Mouse (Mus musculus) heart, postnatal 0 days (tissue): Measurements from ENCODE around the gene Mylk. TPM values are rescaled to one million over a fixed set of nuclear protein-coding genes. Genes with fewer than 3 reads are reported as not detected.

Experiments
- ATAC-seq: fragments of 200-750 bp; cut with Nextera tagmentation; 2 replicates; pipeline ENCODE4 v1.8.0; 2017; ENCODE audit warnings: low read depth, moderate number of reproducible peaks, moderate library complexity; ENCODE audit not compliant: insufficient read depth
- DNase-seq: peaks from one replicate; pipeline ENCODE4 v3.0.0-alpha.2; 2016; ENCODE audit warnings: low spot score
- H3K27ac ChIP-seq: fragments of 300-500 bp; sonication (generic); 2 replicates; pipeline ENCODE4 v1.5.1; 2014; ENCODE audit warnings: low read depth, mild to moderate bottlenecking
- H3K27me3 ChIP-seq: fragments of 300-500 bp; sonication (generic); 2 replicates; pipeline ENCODE4 v1.6.1; 2014; ENCODE audit warnings: low read length, mixed read lengths; ENCODE audit not compliant: control insufficient read depth, insufficient read depth
- H3K36me3 ChIP-seq: fragments of 300-500 bp; sonication (generic); replicated peaks from 2 replicates; pipeline ENCODE4 v1.6.1; 2014; ENCODE audit warnings: low read length, mixed read lengths; ENCODE audit not compliant: control insufficient read depth, insufficient read depth
- H3K4me1 ChIP-seq: fragments of 300-500 bp; sonication (generic); 2 replicates; pipeline ENCODE4 v1.6.1; 2014; ENCODE audit warnings: antibody characterized with exemption; ENCODE audit not compliant: control insufficient read depth, insufficient read depth
- H3K4me2 ChIP-seq: fragments of 300-500 bp; sonication (generic); 2 replicates; pipeline ENCODE4 v1.6.1; 2014; ENCODE audit warnings: low read depth, mild to moderate bottlenecking, low read length, moderate library complexity
- H3K4me3 ChIP-seq: fragments of 300-500 bp; sonication (generic); 2 replicates; pipeline ENCODE4 v1.5.1; 2014; ENCODE audit warnings: low read depth, low read length
- H3K9ac ChIP-seq: fragments of 300-500 bp; sonication (generic); replicated peaks from 2 replicates; pipeline ENCODE4 v1.6.1; 2014; ENCODE audit warnings: low read depth, low read length, mixed read lengths
- H3K9me3 ChIP-seq: fragments of 300-500 bp; sonication (generic); replicated peaks from 2 replicates; pipeline ENCODE4 v1.6.1; 2016; ENCODE audit warnings: low read length; ENCODE audit not compliant: control insufficient read depth
- CTCF ChIP-seq: IDR thresholded peaks from 2 replicates; pipeline ENCODE4 v1.5.1; 2016; ENCODE audit warnings: antibody characterized with exemption, control low read depth, low read depth
- EP300 ChIP-seq: IDR thresholded peaks from 2 replicates; pipeline ENCODE4 v1.6.1; 2016; ENCODE audit warnings: antibody characterized with exemption, low read depth
- WGBS: fragments of 180-500 bp; shearing (Covaris S2); extraction: QIAGEN DNeasy Blood & Tissue Kit; methylation state at CpG from one replicate; pipeline ENCODE4 v1.1.7; 2014; 5-methylcytosine and 5-hydroxymethylcytosine counted together
- polyA plus RNA-seq: library from polyadenylated mRNA; unstranded; fragments of >200 nt; fragmentation: Nextera tagmentation; extraction: Ambion mirVana; gene quantifications from 2 replicates; pipeline ENCODE4 v1.2.1, GENCODE M21; 2015
- total RNA-seq: library from RNA; depleted of rRNA; stranded (reverse); fragments of >200 nt; gene quantifications from 2 replicates; pipeline ENCODE4 v1.2.3, GENCODE M21; 2014; ENCODE audit warnings: low replicate concordance

Gene Mylk
- total and polyA plus RNA-seq, 2 experiments from 2014 or later: 6.2 to 148 TPM

DNA sequence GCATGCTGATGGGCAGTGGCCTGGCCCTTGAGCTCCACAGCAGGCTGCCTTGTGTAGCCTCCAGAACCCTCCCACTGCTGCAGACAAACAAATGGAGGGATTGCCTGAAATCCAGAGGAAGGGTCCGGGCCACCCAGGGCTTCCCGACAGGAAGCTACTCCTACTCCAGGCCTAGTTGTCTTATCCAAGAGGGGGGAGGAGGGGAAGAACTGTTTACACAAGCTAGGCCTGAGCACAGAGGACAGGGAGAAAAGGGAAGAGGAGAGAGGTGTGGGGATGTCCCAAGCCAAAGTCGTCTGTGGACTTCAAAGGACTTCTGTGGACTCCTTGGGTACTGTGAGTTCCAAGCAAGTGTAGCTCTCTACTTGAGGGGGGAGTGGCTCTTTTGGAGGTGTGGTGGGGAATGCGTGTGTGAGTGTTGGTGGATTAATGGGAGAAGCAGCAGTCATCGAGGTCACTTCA lies 221.6 kb downstream of the Mylk start:
- 55% methylated on average over 5 of the region's 5 CpGs for WGBS
- ATAC-seq (no peak; the same call in 1 of the 2 replicates), DNase-seq (no peak)
- no peak overlapping the region for H3K9ac ChIP-seq
- H3K4me3 ChIP-seq: no peak overlapping the region
- H3K4me2 ChIP-seq: no peak overlapping the region
- no peak for TF ChIP-seq CTCF
- no peak for TF ChIP-seq EP300
- H3K36me3 ChIP-seq: 0 out of 2 replicates have a peak, but pooled peaks cover 4% of the 10 kb centered on the region
- 0 out of 2 replicates have a peak overlapping the region, but pooled peaks have one; percentile 6 for H3K27ac ChIP-seq
- no peaks in the 10 kb centered on the region for H3K27me3 ChIP-seq
- H3K9me3 ChIP-seq: no peaks in the 10 kb centered on the region
- peaks cover 16% of the 10 kb centered on the region for H3K4me1 ChIP-seq

GRCm38 (mm10) chr16:34967120-34967800 lies 222.2 kb downstream of the Mylk start:
- H3K4me2 ChIP-seq: no peak overlapping the region
- H3K4me1 ChIP-seq: peaks cover 13% of the 10 kb centered on the region
- TF ChIP-seq CTCF: peak; percentile 96
- TF ChIP-seq EP300: peak; percentile 39; the same call in 1 of the 2 replicates
- 55% methylated on average over 10 of the region's 10 CpGs for WGBS
- DNase-seq (peak; percentile 91), ATAC-seq (peak; percentile 93)
- no peak overlapping the region for H3K9ac ChIP-seq
- H3K27me3 ChIP-seq: no peaks in the 10 kb centered on the region
- no peaks in the 10 kb centered on the region for H3K9me3 ChIP-seq
- H3K36me3 ChIP-seq: 0 out of 2 replicates have a peak, but pooled peaks cover 4% of the 10 kb centered on the region
- 0 out of 2 replicates have a peak overlapping the region, but pooled peaks have one; percentile 6 for H3K27ac ChIP-seq
- no peak overlapping the region for H3K4me3 ChIP-seq

DNA sequence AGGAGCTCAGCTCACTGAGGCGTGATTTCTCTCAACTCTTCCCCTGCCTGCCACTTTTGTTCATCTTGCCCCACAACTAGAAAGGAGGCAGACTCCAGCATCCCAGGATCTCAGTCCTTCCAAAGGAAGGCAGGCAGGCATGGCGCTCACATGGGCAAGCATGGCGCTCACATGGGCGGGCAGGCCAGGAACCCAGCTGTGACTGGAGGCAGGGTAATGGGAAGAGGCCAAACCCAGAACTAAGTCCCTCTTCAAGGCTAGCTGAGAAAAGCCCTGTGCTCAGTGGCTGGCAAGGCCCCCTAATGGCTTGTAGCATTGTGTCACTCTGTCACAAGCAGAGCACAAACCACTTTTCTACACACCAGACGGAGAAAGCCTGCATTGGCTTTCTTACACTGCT lies 223.2 kb downstream of the Mylk start:
- H3K4me3 ChIP-seq: no peak overlapping the region
- no peaks in the 10 kb centered on the region for H3K27me3 ChIP-seq
- H3K9ac ChIP-seq: no peak overlapping the region
- WGBS: 94% methylated on average over 5 of the region's 5 CpGs
- no peak for TF ChIP-seq CTCF
- TF ChIP-seq EP300: no peak
- ATAC-seq (no peak), DNase-seq (no peak)
- peaks cover 6% of the 10 kb centered on the region; the same call in 1 of the 2 replicates for H3K4me1 ChIP-seq
- H3K27ac ChIP-seq: no peak overlapping the region
- 0 out of 2 replicates have a peak, but pooled peaks cover 4% of the 10 kb centered on the region for H3K36me3 ChIP-seq
- no peak overlapping the region for H3K4me2 ChIP-seq
- H3K9me3 ChIP-seq: no peaks in the 10 kb centered on the region

- Histone ChIP-seq H3K4me2 (no peak overlapping the region), H3K27me3 (no peaks in the 10 kb centered on the region), H3K36me3 (0 out of 2 replicates have a peak, but pooled peaks cover 7% of the 10 kb centered on the region), H3K27ac (no peak overlapping the region), H3K4me1 (0 out of 2 replicates have a peak, but pooled peaks cover 7% of the 10 kb centered on the region), H3K9ac (no peak overlapping the region), H3K4me3 (no peak overlapping the region), H3K9me3 (no peaks in the 10 kb centered on the region)
- TF ChIP-seq EP300 (no peak), CTCF (no peak)
- WGBS: 79% methylated on average over 12 of the region's 12 CpGs
- DNase-seq (no peak), ATAC-seq (no peak)
Observed at GRCm38 (mm10) chr16:34972471-34972870, 227.5 kb downstream of the Mylk start.

DNA sequence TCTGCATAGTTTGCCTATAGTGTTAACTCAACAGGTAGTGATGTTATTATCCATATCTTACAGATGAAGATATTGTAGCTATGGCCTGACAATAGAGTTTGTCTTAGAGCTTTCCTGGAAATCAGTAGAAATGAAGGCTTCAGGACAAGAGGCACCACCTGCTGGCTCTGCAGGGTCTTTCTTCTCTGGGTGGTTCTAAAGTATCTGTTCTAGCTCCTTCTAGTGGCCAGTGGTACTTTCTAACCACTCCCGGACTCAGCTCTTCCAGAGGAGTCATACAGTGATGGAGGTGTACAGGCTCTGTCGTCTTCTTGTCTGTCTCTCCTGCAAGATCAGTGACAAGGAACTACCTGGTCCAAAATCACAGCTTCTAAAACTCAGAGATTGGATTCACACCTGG lies 230.5 kb downstream of the Mylk start:
- H3K9me3 ChIP-seq: no peaks in the 10 kb centered on the region
- no peak overlapping the region for H3K27ac ChIP-seq
- ATAC-seq (peak; percentile 66; the same call in 1 of the 2 replicates), DNase-seq (no peak)
- no peak overlapping the region for H3K4me2 ChIP-seq
- H3K4me1 ChIP-seq: peaks cover 7% of the 10 kb centered on the region; the same call in 1 of the 2 replicates
- TF ChIP-seq CTCF (peak; percentile 55), EP300 (no peak)
- H3K9ac ChIP-seq: no peak overlapping the region
- 34% methylated on average over 2 of the region's 2 CpGs for WGBS
- H3K36me3 ChIP-seq: peaks cover 7% of the 10 kb centered on the region; the same call in 1 of the 2 replicates
- H3K4me3 ChIP-seq: no peak overlapping the region
- no peaks in the 10 kb centered on the region for H3K27me3 ChIP-seq
